Mouse (Mus musculus) embryonic facial prominence, embryonic 11.5 days (tissue): ENCODE results near the gene Gm10190. TPM values are rescaled to one million over a fixed set of nuclear protein-coding genes. Genes with fewer than 3 reads are reported as not detected.

Experiments
- ATAC-seq: fragments of 200-750 bp; cut with Nextera tagmentation; replicated peaks from 2 replicates; pipeline ENCODE4 v1.8.0; 2017; ENCODE audit warnings: low read depth; ENCODE audit not compliant: insufficient number of reproducible peaks, low FRiP score, low TSS enrichment
- DNase-seq: peaks from one replicate; pipeline ENCODE4 v3.0.0-alpha.2; 2015; ENCODE audit warnings: low spot score
- H3K27ac ChIP-seq: fragments of 300-500 bp; sonication (generic); replicated peaks from 2 replicates; pipeline ENCODE4 v1.5.1; 2014; ENCODE audit warnings: mild to moderate bottlenecking, low read depth, low read length, control low read depth
- H3K27me3 ChIP-seq: fragments of 300-500 bp; sonication (generic); 2 replicates; pipeline ENCODE4 v1.6.1; 2014; ENCODE audit warnings: mild to moderate bottlenecking, low read length, moderate library complexity, mixed read lengths; ENCODE audit not compliant: control insufficient read depth, insufficient read depth
- H3K36me3 ChIP-seq: fragments of 300-500 bp; sonication (generic); replicated peaks from 2 replicates; pipeline ENCODE4 v1.6.1; 2014; ENCODE audit warnings: low read depth, mild to moderate bottlenecking, low read length, moderate library complexity, mixed read lengths; ENCODE audit not compliant: control insufficient read depth, insufficient read depth
- H3K4me1 ChIP-seq: fragments of 300-500 bp; sonication (generic); 2 replicates; pipeline ENCODE4 v1.6.1; 2014; ENCODE audit warnings: low read length, mixed read lengths; ENCODE audit not compliant: control insufficient read depth, insufficient read depth
- H3K4me2 ChIP-seq: fragments of 300-500 bp; sonication (generic); 2 replicates; pipeline ENCODE4 v1.6.1; 2014; ENCODE audit warnings: low read depth, mild to moderate bottlenecking, control low read depth, low read length, moderate library complexity
- H3K4me3 ChIP-seq: fragments of 300-500 bp; sonication (generic); 2 replicates; pipeline ENCODE4 v1.5.1; 2014; ENCODE audit warnings: low read depth, low read length, control low read depth
- H3K9ac ChIP-seq: fragments of 300-500 bp; sonication (generic); replicated peaks from 2 replicates; pipeline ENCODE4 v1.6.1; 2014; ENCODE audit warnings: mild to moderate bottlenecking, control low read depth, low read length
- H3K9me3 ChIP-seq: fragments of 300-500 bp; sonication (generic); replicated peaks from 2 replicates; pipeline ENCODE4 v1.6.1; 2016; ENCODE audit warnings: mild to moderate bottlenecking, low read length, inconsistent platforms, mixed read lengths; ENCODE audit not compliant: control insufficient read depth
- WGBS: fragments of 180-500 bp; shearing (Covaris S2); extraction: QIAGEN DNeasy Blood & Tissue Kit; methylation state at CpG from one replicate; pipeline ENCODE4 v1.1.7; 2014; 5-methylcytosine and 5-hydroxymethylcytosine counted together
- polyA plus RNA-seq: library from polyadenylated mRNA; unstranded; fragments of >200 nt; fragmentation: Nextera tagmentation; extraction: Ambion mirVana; gene quantifications from 2 replicates; pipeline ENCODE4 v1.2.1, GENCODE M21; 2014

The Gm10190 gene
- polyA plus RNA-seq, 1 experiment from 2014 or later = 1.6 TPM

DNA sequence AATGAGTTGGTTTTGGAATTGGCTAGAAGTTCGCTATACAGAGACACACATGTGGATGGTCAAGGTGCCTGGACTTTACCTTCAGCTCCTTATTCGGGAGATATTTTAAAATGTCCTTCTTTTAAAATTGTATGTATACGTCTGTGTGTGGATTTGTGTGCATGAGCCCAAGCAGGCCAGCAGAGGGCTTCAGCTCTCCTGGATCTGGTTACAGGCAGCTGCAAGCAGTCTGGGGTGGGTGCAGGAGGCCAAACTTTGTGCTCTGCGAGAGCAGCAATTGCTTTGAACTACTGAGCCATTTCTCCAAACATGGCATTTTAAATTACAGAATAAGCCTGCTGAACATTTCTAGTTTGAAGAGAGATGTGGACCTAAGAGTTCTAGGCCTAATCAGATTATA lies 28.1 kb downstream of the Gm10190 start:
- no peak for ATAC-seq
- no peaks in the 10 kb centered on the region for H3K27me3 ChIP-seq
- no peaks in the 10 kb centered on the region for H3K4me1 ChIP-seq
- WGBS = 75% methylated on average over 4 of the region's 4 CpGs
- H3K9me3 ChIP-seq = no peaks in the 10 kb centered on the region
- H3K9ac ChIP-seq = no peak overlapping the region
- no peak overlapping the region for H3K4me2 ChIP-seq
- no peak overlapping the region for H3K27ac ChIP-seq
- peak; percentile 44 for DNase-seq
- no peak overlapping the region for H3K4me3 ChIP-seq
- no peaks in the 10 kb centered on the region for H3K36me3 ChIP-seq

DNA sequence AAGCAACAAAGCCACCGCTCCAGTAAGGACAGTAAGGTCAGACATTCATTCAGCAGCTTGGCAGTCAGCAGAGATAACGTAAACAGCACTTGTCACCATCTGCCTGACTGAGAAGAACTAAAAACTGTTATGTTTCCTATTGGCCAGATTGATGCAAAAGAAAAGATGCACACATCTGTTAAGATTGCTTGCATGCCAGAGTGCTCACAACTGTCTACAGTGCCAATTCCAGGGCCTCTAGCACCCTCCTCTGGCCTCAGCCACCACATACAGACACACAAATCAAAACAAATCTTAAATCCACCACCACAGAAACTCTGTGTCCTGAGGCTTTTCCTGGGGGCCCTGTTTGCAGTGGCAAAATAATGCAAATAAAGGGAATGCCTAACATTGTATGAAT lies 41.0 kb downstream of the Gm10190 start:
- no peaks in the 10 kb centered on the region for H3K36me3 ChIP-seq

DNA sequence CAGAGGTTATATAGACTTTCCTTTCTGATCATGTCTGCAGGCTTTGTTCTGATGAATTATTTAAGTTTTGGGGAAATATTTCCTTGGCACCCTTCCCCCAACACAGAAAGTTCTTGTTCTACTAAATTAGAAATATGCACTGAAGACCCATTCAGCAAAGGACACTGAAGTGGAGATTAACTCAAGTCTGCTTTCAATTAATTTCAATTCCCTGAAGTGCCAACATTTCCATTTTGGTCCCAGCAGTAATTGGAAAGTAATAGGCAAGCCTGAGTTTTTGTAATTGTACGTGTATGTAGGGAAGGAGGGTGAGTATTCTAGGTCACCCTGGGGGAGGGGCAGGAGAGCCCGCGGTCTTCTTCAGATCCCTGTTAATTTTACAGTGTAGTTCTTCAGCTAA lies 46.9 kb downstream of the Gm10190 start:
- ATAC-seq = no peak

More for the DNA sequence above, 41.0 kb downstream of the Gm10190 start:
- WGBS = 83% methylated on average over 2 of the region's 2 CpGs
- no peak for ATAC-seq
- H3K4me1 ChIP-seq = no peaks in the 10 kb centered on the region
- no peak overlapping the region for H3K9ac ChIP-seq
- no peaks in the 10 kb centered on the region for H3K27me3 ChIP-seq
- no peak overlapping the region for H3K4me2 ChIP-seq
- no peak overlapping the region for H3K27ac ChIP-seq
- DNase-seq = no peak
- no peak overlapping the region for H3K4me3 ChIP-seq
- no peaks in the 10 kb centered on the region for H3K9me3 ChIP-seq

DNA sequence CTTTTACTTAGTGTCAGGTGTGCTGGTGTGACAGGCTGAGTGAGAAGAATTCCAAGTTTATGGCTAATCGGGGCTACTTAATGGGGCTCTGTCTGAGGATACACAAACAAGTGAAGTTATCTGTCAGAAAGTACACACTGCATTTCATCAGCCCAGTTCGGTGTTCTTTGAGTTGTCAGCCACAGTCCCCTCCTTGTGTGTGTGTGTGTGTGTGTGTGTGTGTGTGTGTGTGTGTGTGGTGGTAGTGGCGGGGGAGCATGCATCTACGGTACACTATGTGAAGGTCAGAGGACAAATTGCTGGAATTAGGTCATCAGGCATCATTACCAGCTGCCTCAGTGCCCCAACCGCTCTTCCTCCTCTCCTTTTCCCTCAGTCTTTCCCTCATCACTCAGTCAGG lies 47.9 kb downstream of the Gm10190 start:
- no peaks in the 10 kb centered on the region for H3K27me3 ChIP-seq
- no peak overlapping the region for H3K27ac ChIP-seq
- 59% methylated on average over 5 of the region's 5 CpGs for WGBS
- no peak overlapping the region for H3K4me2 ChIP-seq
- H3K9ac ChIP-seq = no peak overlapping the region
- no peak overlapping the region for H3K4me3 ChIP-seq
- DNase-seq (no peak), ATAC-seq (no peak)
- H3K36me3 ChIP-seq = no peaks in the 10 kb centered on the region
- no peaks in the 10 kb centered on the region for H3K4me1 ChIP-seq
- H3K9me3 ChIP-seq = no peaks in the 10 kb centered on the region

More for the DNA sequence above, 46.9 kb downstream of the Gm10190 start:
- Histone ChIP-seq H3K9ac (no peak overlapping the region), H3K9me3 (no peaks in the 10 kb centered on the region), H3K36me3 (no peaks in the 10 kb centered on the region), H3K4me2 (no peak overlapping the region), H3K4me1 (no peaks in the 10 kb centered on the region), H3K27ac (no peak overlapping the region), H3K4me3 (no peak overlapping the region), H3K27me3 (no peaks in the 10 kb centered on the region)
- DNase-seq = no peak
- WGBS = 45% methylated on average over 3 of the region's 3 CpGs

DNA sequence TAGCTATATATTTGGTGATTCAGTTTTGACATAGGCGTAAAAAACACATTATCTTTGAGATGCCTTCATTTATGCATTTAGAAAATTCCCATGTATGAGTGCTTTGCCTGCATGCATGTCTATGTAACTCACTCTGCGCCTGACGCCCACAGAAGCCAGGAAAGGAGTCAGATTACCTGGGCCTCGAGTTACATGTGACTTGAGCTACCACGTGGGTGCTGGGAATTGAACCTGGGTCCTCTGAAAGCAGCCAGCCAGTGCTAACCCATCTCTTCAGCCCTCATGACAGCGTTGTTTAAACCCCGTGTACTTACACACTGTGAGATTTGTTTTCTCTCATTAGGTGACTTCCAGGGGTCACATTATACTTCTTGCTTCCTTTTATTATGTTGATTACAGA lies 48.8 kb downstream of the Gm10190 start:
- H3K36me3 ChIP-seq = no peaks in the 10 kb centered on the region
- no peaks in the 10 kb centered on the region for H3K27me3 ChIP-seq
- ATAC-seq (no peak), DNase-seq (no peak)
- no peaks in the 10 kb centered on the region for H3K4me1 ChIP-seq
- no peak overlapping the region for H3K4me3 ChIP-seq
- no peak overlapping the region for H3K27ac ChIP-seq
- H3K4me2 ChIP-seq = no peak overlapping the region
- WGBS = 81% methylated on average over 7 of the region's 7 CpGs
- H3K9me3 ChIP-seq = no peaks in the 10 kb centered on the region
- no peak overlapping the region for H3K9ac ChIP-seq

DNA sequence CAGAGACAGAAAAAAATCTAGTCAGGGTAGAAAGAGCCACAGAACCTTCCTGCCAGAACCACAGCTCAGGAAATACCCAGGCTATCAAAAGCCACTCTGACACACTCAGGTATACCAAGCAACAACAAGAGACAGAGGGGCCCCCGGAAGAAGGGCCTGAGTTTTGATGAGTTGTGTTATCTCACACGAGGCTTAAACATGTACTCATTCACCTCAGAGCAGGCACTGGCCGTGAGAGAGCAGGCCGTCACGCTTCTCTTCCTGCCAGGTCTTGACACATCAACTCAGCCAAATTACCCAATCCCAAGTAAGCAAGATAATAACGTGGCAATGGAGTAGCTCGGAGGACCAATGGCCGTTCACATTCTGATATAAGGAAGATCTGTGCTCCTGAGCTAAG lies 49.7 kb downstream of the Gm10190 start:
- H3K9me3 ChIP-seq = no peaks in the 10 kb centered on the region
- H3K4me1 ChIP-seq = no peaks in the 10 kb centered on the region
- DNase-seq (no peak), ATAC-seq (no peak)
- no peak overlapping the region for H3K4me3 ChIP-seq
- 71% methylated on average over 8 of the region's 8 CpGs for WGBS
- H3K4me2 ChIP-seq = no peak overlapping the region
- H3K27me3 ChIP-seq = no peaks in the 10 kb centered on the region
- no peak overlapping the region for H3K9ac ChIP-seq
- H3K36me3 ChIP-seq = no peaks in the 10 kb centered on the region
- no peak overlapping the region for H3K27ac ChIP-seq

Other genes starting within 250 kb of the Gm10190 start
- gene Galm, start 246.1 kb downstream of the Gm10190 start, polyA plus RNA-seq = 22.3 and 26.1 TPM in 2 replicates
- gene Srsf7, start 166.2 kb downstream of the Gm10190 start, polyA plus RNA-seq = 972 and 1,051 TPM in 2 replicates
- 0.14 TPM in 1 of 2 replicates, not detected in the other for gene Ttc39d, start 166.1 kb downstream of the Gm10190 start, polyA plus RNA-seq
- 49.4 and 53.3 TPM in 2 replicates for gene Gemin6, start 149.1 kb downstream of the Gm10190 start, polyA plus RNA-seq
- 22.4 and 26.1 TPM in 2 replicates for gene Morn2, start 83.3 kb downstream of the Gm10190 start, polyA plus RNA-seq
- 19.1 and 20.8 TPM in 2 replicates for gene Dhx57, start 83.1 kb downstream of the Gm10190 start, polyA plus RNA-seq
- gene Arhgef33, start 66.1 kb downstream of the Gm10190 start, polyA plus RNA-seq = 0.72 and 1.1 TPM in 2 replicates
- 8.4 and 9.1 TPM in 2 replicates for gene Sos1, start 106.9 kb upstream of the Gm10190 start, polyA plus RNA-seq
- 1.4 and 1.9 TPM in 2 replicates for gene Cdkl4, start 204.3 kb upstream of the Gm10190 start, polyA plus RNA-seq